Mouse (Mus musculus) hindbrain, embryonic 13.5 days (tissue): Measurements from ENCODE around the gene Fam50a. TPM values are rescaled to one million over a fixed set of nuclear protein-coding genes. Genes with fewer than 3 reads are reported as not detected.

Experiments used
- ATAC-seq: fragments of 200-750 bp; cut with Nextera tagmentation; 2 replicates; pipeline ENCODE4 v1.8.0; 2017; ENCODE audit warnings: moderate TSS enrichment; ENCODE audit not compliant: low FRiP score
- H3K27ac ChIP-seq: fragments of 300-500 bp; sonication (generic); 2 replicates; pipeline ENCODE4 v1.5.1; 2015; ENCODE audit warnings: inconsistent platforms, mild to moderate bottlenecking, moderate library complexity
- H3K27me3 ChIP-seq: fragments of 300-500 bp; sonication (generic); 2 replicates; pipeline ENCODE4 v1.6.1; 2015; ENCODE audit warnings: mild to moderate bottlenecking, inconsistent platforms
- H3K36me3 ChIP-seq: fragments of 300-500 bp; sonication (generic); 2 replicates; pipeline ENCODE4 v1.6.1; 2015; ENCODE audit warnings: mild to moderate bottlenecking, inconsistent platforms
- H3K4me1 ChIP-seq: fragments of 300-500 bp; sonication (generic); replicated peaks from 2 replicates; pipeline ENCODE4 v1.6.1; 2015; ENCODE audit warnings: inconsistent platforms
- H3K4me2 ChIP-seq: fragments of 300-500 bp; sonication (generic); 2 replicates; pipeline ENCODE4 v1.6.1; 2015; ENCODE audit warnings: inconsistent platforms, mild to moderate bottlenecking, moderate library complexity
- H3K4me3 ChIP-seq: fragments of 300-500 bp; sonication (generic); 2 replicates; pipeline ENCODE4 v1.5.1; 2015; ENCODE audit warnings: mild to moderate bottlenecking, inconsistent platforms
- H3K9ac ChIP-seq: fragments of 300-500 bp; sonication (generic); 2 replicates; pipeline ENCODE4 v1.6.1; 2015; ENCODE audit warnings: mild to moderate bottlenecking, inconsistent platforms
- H3K9me3 ChIP-seq: fragments of 300-500 bp; sonication (generic); 2 replicates; pipeline ENCODE4 v1.6.1; 2016; ENCODE audit warnings: inconsistent platforms
- WGBS: fragments of 180-500 bp; shearing (Covaris S2); methylation state at CpG from one replicate; pipeline ENCODE4 v1.1.7; 2015; 5-methylcytosine and 5-hydroxymethylcytosine counted together
- polyA plus RNA-seq: library from polyadenylated mRNA; unstranded; fragments of >200 nt; fragmentation: Nextera tagmentation; extraction: Ambion mirVana; gene quantifications from 2 replicates; pipeline ENCODE4 v1.2.1, GENCODE M21; 2015

Fam50a gene
- polyA plus RNA-seq, result 58.2 and 59.1 TPM in 2 replicates

DNA sequence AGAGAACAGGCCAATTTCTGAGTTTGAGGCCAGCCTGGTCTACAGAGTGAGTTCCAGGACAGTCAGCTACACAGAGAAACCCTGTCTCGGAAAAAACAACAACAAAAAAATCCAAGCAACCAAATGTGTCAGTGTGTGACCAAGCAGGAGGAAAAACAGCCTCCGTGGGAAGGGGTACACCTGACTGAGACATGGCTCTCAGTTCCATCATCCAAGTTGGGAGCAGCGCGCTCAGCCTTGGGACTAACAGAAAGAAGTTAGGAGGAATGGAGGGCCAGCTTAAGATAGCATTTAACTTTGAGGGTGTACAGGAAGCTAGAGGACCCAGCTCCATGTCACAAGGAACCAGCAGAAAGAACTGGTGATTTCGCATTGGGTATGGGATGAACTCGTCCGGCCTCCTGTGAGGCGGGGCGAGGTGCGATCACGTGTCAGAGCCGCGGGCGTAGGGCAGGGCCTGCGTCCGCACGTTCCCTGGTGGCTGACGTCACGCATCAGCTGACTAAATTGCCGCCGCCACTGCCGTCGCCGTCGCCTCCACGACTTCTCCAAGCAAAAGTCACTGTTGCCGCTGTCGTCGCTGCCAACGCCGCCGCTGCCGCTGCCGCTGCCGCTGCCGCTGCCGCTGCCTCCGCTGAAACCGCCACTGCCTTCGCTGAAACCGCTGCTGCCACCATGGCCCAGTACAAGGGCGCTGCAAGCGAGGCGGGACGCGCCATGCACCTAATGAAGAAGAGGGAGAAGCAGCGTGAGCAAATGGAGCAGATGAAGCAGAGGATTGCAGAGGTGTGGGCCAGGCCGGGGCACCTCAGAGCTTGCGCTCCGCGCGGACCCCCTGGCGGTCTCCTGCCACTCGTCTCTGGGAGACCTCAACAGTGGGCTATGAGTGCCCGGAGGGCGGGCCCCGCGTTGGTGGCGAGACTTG, at the start of gene Fam50a:
Gene Fam50a, plus strand, starts transcription at position 494 of the 925 bp plus-strand sequence.
- Histone ChIP-seq H3K27me3 (no peaks in the 10 kb centered on the region), H3K9ac (peak within 1 kb of the TSS; percentile 78), H3K36me3 (peaks cover 28% of the 10 kb centered on the region), H3K4me1 (peaks cover 35% of the 10 kb centered on the region), H3K4me2 (peak within 1 kb of the TSS; percentile 66), H3K4me3 (peak within 1 kb of the TSS; percentile 57), H3K9me3 (no peaks in the 10 kb centered on the region), H3K27ac (peak within 1 kb of the TSS; percentile 92)
- peak; percentile 96 for ATAC-seq
- WGBS, result 19% methylated on average over 59 of the region's 59 CpGs

DNA sequence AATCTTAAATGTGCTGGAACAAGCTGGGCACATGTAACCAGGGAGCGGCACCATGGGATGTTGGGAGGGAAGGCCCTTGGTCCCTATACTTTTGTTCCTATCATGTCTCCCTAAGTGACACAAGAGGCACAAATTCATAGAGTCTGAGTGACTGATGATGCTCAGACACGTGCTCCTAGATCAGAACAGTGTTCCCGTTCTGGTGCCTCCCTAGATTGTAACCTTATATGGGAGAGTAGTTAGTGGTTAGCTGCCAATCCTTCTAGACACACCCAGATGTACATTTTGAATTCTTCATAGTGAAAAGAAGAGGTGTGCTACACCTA, 43.1 kb upstream of the Fam50a start:
- Histone ChIP-seq H3K27ac (peak overlapping the region; percentile 96), H3K9me3 (no peaks in the 10 kb centered on the region), H3K27me3 (no peaks in the 10 kb centered on the region), H3K4me2 (peak overlapping the region; percentile 54), H3K4me3 (peak overlapping the region; percentile 57), H3K36me3 (peaks cover 7% of the 10 kb centered on the region; the same call in 1 of the 2 replicates), H3K9ac (peak overlapping the region; percentile 70), H3K4me1 (peaks cover 10% of the 10 kb centered on the region)
- WGBS, result 20% methylated on average over 3 of the region's 3 CpGs
- peak; percentile 43 for ATAC-seq

DNA sequence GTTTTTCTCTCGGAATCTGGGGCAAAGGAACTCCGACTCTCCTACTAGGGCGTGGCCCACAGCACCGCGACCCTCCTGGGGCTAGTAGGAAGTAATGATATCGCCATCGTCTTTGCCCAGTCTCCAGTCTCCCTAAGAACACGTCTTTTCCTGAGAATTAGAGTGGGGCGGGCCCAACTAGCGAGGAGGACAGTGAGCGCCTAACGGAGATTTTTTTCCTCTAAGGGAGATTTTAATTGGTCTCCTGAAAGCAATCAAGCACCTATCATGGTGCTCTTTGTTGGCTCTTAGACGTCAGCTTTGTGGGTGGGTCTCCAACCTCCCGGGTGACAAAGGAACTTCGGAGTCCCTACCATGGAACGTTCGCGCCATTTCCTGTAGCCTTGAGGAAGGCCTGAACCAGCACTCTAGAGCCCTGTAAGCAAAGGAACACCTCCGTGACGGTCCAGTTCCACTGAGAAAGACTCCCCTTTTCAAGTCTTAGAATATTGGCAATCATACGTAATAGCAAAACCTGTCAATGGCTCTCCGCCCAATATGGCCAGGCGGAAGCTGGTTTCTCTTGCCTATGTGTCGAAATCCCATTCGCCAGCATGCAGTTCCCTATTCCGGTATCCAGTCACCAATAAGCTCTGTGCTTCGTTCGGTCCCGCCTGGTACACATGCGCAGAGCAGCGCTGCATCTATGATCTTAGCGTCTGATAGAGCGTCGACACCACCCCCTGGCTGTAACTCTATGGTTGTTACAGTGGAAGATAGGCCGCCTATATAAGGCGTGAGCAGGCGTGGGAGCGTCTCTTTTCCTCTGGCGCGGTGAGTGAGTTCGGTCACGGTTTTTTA, 42.6 kb upstream of the Fam50a start, which contains the start of gene Rpl10:
Gene Rpl10, plus strand, starts transcription at position 751 of the 840 bp plus-strand sequence.
- peak within 1 kb of the TSS; percentile 96 for H3K27ac ChIP-seq

DNA sequence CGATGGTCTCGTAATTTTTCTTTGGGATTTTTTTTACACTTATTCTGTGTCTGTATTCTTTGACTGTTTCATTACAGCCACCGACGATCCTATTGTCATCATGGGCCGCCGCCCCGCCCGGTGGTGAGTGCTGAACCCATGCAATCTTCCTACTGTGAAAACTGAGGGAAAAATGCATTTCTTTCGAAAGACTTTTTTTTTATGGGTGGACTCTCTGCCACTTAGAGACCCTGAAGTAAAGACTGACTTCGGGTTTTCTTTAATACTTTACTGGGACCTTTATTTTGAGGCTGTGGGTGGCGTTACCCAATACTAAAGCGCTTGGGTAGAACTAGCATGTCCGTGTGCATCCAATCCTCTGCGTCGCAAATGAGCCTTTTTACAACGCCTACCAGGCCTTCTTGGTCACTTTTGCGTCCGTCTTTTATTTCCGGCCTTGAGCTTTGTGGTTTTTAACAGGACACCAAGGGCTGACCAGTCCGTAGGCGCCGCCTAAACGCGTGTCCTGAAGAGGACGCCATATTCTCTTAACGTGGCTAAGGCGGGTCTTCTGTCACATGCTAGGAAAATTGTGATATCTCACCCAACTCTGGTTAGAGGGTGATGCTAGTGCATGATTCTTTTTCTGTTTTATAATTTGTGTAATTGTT, 41.8 kb upstream of the Fam50a start:
- Histone ChIP-seq H3K27ac (peak overlapping the region; percentile 66), H3K9me3 (no peaks in the 10 kb centered on the region), H3K36me3 (peaks cover 7% of the 10 kb centered on the region; the same call in 1 of the 2 replicates), H3K4me1 (peaks cover 10% of the 10 kb centered on the region), H3K4me3 (peak overlapping the region; percentile 57), H3K9ac (peak overlapping the region; percentile 84), H3K4me2 (peak overlapping the region; percentile 64), H3K27me3 (no peaks in the 10 kb centered on the region)
- no peak for ATAC-seq
- 15% methylated on average over 27 of the region's 27 CpGs for WGBS

More for the DNA sequence above, 42.6 kb upstream of the Fam50a start, which contains the start of gene Rpl10:
- Histone ChIP-seq H3K27me3 (no peaks in the 10 kb centered on the region), H3K9ac (peak within 1 kb of the TSS; percentile 84), H3K4me3 (peak within 1 kb of the TSS; percentile 57), H3K4me2 (peak within 1 kb of the TSS; percentile 64), H3K36me3 (peaks cover 7% of the 10 kb centered on the region; the same call in 1 of the 2 replicates), H3K4me1 (peaks cover 10% of the 10 kb centered on the region), H3K9me3 (no peaks in the 10 kb centered on the region)
- 17% methylated on average over 42 of the region's 42 CpGs for WGBS
- ATAC-seq, result peak; percentile 95

DNA sequence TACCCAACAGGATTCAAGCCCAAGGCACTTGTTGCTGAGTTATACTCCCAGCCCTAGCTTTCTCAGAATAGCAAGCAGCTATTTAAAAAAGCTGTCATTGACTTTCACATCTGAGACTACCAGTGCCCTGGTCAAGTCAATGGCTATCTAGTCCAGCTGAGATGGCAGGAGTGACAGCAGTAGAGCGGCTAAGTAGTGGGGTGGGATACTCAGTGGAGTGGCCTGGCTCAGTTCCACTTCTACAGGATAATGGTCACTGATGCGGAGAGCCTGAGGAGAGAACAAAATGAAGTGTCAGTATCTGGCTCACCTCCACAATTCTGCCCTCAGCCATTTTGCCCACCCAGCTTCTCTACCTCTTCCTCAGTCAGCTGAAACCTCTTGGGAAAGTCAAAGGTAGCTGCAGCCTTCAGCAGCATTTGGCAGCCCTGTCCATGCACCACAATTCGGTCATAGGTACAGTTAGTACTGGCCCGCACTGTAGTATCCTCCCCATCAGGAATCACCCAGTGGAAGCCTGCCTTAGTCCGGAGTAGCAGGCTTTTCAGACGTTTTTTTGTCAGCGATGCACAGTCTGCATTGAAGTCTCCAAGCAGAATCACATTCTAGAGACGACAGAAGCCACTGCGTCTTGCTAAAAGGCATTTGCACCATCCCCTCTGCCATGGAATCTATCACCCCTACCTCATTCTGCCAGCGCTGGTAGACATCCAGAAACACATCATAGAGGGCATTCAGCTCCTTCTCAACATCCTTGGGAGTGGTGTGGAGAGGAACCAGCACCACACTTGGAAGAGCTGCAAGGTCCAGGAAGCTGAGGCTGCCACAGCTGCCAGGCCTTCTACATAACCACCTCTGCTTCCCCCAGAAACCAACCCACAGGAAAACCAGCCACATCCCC, 39.2 kb upstream of the Fam50a start:
- no peak overlapping the region for H3K27ac ChIP-seq
- 33% methylated on average over 10 of the region's 10 CpGs for WGBS
- peaks cover 7% of the 10 kb centered on the region; the same call in 1 of the 2 replicates for H3K36me3 ChIP-seq
- no peaks in the 10 kb centered on the region for H3K9me3 ChIP-seq
- ATAC-seq, result no peak
- no peaks in the 10 kb centered on the region for H3K27me3 ChIP-seq
- no peak overlapping the region for H3K9ac ChIP-seq
- no peak overlapping the region for H3K4me3 ChIP-seq
- H3K4me2 ChIP-seq, result no peak overlapping the region
- H3K4me1 ChIP-seq, result peaks cover 10% of the 10 kb centered on the region

DNA sequence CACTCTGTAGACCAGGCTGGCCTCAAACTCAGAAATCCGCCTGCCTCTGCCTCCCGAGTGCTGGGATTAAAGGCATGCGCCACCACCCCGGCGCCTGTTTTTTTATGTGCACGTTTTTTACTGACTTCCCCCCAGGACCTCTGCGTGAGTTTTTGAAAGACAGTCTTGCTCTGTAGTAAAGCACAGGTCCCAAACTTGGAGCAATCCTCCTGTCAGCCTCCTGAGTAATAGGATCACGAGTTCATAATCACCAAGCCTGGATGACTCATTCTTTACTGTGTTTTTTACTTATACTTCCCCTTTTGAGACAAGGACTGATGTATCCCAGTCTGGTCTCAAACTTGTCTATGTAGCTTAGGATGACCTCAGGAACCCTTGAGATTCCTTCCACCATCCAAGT, 34.9 kb upstream of the Fam50a start:
- H3K27ac ChIP-seq, result no peak overlapping the region
- no peaks in the 10 kb centered on the region for H3K9me3 ChIP-seq
- no peak overlapping the region for H3K4me2 ChIP-seq
- H3K4me3 ChIP-seq, result no peak overlapping the region
- peaks cover 8% of the 10 kb centered on the region for H3K4me1 ChIP-seq
- WGBS, result 80% methylated on average over 8 of the region's 8 CpGs
- no peak overlapping the region for H3K9ac ChIP-seq
- no peak for ATAC-seq
- H3K27me3 ChIP-seq, result no peaks in the 10 kb centered on the region
- peaks cover 4% of the 10 kb centered on the region; the same call in 1 of the 2 replicates for H3K36me3 ChIP-seq

DNA sequence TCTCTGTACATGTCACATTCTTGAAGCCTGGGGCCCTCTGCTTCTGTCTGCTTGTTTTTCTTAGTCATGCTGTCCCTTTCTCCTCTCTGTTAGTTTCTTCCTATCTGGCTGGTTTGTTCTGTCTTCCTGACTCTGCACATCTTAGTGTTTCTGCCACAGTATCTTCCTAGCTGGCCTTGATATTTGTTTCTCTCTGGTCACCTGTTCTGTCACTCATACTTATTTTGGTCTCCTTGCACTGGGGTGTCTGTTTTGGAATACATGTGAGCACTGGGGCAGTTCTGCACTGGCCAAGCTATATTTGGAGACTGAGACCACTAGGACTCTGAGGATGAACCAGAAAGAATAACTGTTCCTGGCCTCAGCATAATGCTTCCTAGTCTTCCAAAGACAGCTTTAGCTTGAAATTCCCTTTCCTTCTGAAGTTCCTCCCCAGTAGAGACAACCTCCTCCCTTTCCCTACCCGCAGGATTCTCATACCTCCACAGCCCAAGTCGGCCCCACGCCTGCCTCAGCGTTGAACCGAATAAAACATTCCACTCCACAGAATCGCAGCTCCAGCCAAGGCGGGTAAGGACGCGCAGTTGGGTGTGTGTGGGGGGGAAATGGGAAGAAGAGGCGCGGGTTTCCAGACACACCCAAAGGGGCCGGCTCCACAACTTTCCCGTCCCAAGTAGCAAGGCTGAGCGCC, 31.6 kb upstream of the Fam50a start:
- Histone ChIP-seq H3K36me3 (no peaks in the 10 kb centered on the region), H3K27ac (peak overlapping the region; percentile 87), H3K27me3 (no peaks in the 10 kb centered on the region), H3K9ac (peak overlapping the region; percentile 86), H3K9me3 (no peaks in the 10 kb centered on the region), H3K4me3 (peak overlapping the region; percentile 53), H3K4me1 (peaks cover 20% of the 10 kb centered on the region), H3K4me2 (peak overlapping the region; percentile 66)
- 0 out of 2 replicates have a peak, but pooled peaks have one; percentile 3 for ATAC-seq
- WGBS, result 15% methylated on average over 14 of the region's 14 CpGs

DNA sequence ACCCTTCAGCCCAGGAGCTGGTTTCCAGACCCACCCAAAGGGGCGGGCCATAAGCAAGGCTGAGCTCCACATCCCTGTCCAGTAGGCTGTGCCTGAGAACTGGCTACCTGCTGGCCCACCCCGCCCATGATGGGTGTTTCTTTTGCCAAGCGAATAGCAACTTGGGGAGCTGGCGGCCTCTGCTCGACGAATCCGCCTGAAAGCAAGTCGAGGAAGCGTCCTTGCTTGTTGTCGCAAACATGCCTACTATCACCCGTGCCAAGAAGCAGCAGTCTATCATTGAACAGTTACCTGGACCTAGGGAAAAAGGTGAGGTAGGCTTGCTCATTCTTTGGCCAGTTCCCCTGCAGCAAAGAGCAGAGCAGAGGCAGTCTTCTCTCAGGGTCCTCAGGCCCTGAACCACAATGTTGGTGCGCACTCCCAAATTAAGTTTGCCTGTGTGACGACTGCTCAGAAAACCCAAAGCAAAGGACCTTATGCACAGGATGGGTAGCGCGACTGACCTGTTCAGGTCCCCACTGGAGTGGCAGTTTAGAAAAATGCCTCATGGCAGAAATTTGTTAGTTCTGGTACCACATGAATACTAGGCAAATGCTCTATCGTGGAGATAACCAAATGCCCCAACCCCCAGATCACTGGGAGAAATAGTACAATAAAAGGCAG, 31.0 kb upstream of the Fam50a start, which contains the start of the genes Taz and Dnase1l1:
Gene Taz, plus strand, starts transcription at position 181 of the 663 bp plus-strand sequence.
Gene Dnase1l1, minus strand, starts transcription at position 606 of the 663 bp plus-strand sequence.
- Histone ChIP-seq H3K9me3 (no peaks in the 10 kb centered on the region), H3K36me3 (no peaks in the 10 kb centered on the region), H3K4me1 (peaks cover 20% of the 10 kb centered on the region), H3K27ac (peak within 1 kb of the TSS; percentile 87), H3K27me3 (no peaks in the 10 kb centered on the region), H3K9ac (peak within 1 kb of the TSS; percentile 86), H3K4me2 (peak within 1 kb of the TSS; percentile 66), H3K4me3 (peak within 1 kb of the TSS; percentile 53)
- peak; percentile 68 for ATAC-seq
- WGBS, result 17% methylated on average over 16 of the region's 16 CpGs

DNA sequence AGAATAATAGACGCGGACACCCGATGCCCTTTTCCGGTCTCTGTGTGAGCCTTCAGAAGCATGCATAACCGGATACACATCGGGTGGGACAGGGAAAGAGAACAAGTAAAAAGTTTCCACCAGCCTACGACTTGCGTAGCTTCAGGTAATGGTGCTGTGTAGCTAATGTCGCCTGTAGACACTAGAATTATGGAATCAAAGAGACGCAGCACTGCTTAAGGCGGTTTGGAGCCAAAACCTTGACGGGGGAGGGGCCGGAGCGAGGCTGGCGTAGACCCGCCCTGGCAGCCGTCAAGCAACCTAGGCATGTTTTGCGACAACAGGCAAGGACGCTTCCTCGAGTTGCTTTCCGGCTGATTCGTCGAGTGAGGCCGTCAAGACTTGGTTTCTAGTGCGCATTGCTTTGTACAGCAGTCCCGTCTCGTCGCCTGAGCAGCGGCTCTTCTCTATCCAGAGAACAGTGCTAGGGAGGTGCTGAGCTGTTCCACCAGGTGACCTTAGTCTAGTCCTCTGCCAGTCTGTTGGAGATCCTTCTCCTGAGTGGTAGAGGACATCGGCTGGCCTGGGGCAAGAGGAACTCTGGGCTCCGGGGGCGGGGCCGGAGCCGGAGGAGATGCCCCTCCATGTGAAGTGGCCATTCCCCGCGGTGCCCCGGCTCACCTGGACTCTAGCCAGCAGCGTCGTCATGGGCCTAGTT, 30.3 kb upstream of the Fam50a start:
- H3K36me3 ChIP-seq, result no peaks in the 10 kb centered on the region
- H3K4me1 ChIP-seq, result peaks cover 20% of the 10 kb centered on the region
- no peaks in the 10 kb centered on the region for H3K27me3 ChIP-seq
- H3K27ac ChIP-seq, result peak overlapping the region; percentile 87
- H3K9me3 ChIP-seq, result no peaks in the 10 kb centered on the region
- peak; percentile 88 for ATAC-seq
- peak overlapping the region; percentile 53 for H3K4me3 ChIP-seq
- peak overlapping the region; percentile 66 for H3K4me2 ChIP-seq
- 21% methylated on average over 38 of the region's 39 CpGs for WGBS
- peak overlapping the region; percentile 86 for H3K9ac ChIP-seq

DNA sequence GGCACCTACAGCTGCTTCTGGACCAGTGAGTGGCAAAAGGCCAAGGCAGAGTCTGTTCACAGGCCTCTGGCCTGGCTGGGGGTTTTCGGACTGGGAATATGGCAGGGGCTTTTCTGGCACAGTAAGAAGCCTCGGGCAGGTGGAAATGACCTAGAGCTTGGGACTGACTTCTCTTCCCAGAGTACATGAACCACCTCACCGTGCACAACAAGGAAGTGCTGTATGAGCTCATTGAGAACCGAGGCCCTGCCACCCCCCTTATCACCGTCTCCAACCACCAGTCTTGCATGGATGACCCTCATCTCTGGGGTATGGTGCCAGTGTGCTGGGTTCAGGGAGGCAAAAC, 29.8 kb upstream of the Fam50a start:
- Histone ChIP-seq H3K27me3 (no peaks in the 10 kb centered on the region), H3K4me2 (peak overlapping the region; percentile 66), H3K9me3 (no peaks in the 10 kb centered on the region), H3K4me3 (peak overlapping the region; percentile 53), H3K4me1 (peaks cover 20% of the 10 kb centered on the region), H3K9ac (peak overlapping the region; percentile 86), H3K27ac (peak overlapping the region; percentile 87), H3K36me3 (no peaks in the 10 kb centered on the region)
- 43% methylated on average over 5 of the region's 5 CpGs for WGBS
- ATAC-seq, result peak; percentile 60
